Mouse (Mus musculus): ENCODE results near the gene Wdr38.

The Wdr38 gene

GRCm38 (mm10) chr2:38997386-38998374 lies at the start of gene Wdr38:
Gene Wdr38, plus strand, starts transcription at chr2:38997476.
- in situ Hi-C loops (cut with MboI; ENCODE audit: low pct_unique_long_range_greater_than_20kb in 1 of 2, low sequenced_read_pairs in 2 of 2, unreplicated experiment in 1 of 2): loop anchor here (5.0 kb wide), 1 partner anchor 65 kb away; the partner anchor contains the start of gene Olfml2a (in 2 of the 2)

- in situ Hi-C loops (cut with MboI; ENCODE audit: low pct_unique_long_range_greater_than_20kb in 1 of 2, low sequenced_read_pairs in 2 of 2, unreplicated experiment in 1 of 2): loop anchor here in 1 of 2 experiments (25.0 kb wide), 1 partner anchor 440 kb away; no protein-coding TSS in a partner anchor
Measured at GRCm38 (mm10) chr2:38947566-38947965, 49.7 kb upstream of the Wdr38 start.

GRCm38 (mm10) chr2:38950281-38950719 lies 47.0 kb upstream of the Wdr38 start:
- in situ Hi-C loops (cut with MboI; ENCODE audit: low pct_unique_long_range_greater_than_20kb in 1 of 2, low sequenced_read_pairs in 2 of 2, unreplicated experiment in 1 of 2): no loop called here

- in situ Hi-C loops (cut with MboI; ENCODE audit: low pct_unique_long_range_greater_than_20kb in 1 of 2, low sequenced_read_pairs in 2 of 2, unreplicated experiment in 1 of 2): no loop called here
Measured at GRCm38 (mm10) chr2:38953152-38953883, 44.0 kb upstream of the Wdr38 start.

- in situ Hi-C loops (cut with MboI; ENCODE audit: low pct_unique_long_range_greater_than_20kb in 1 of 2, low sequenced_read_pairs in 2 of 2, unreplicated experiment in 1 of 2): no loop called here
Measured at GRCm38 (mm10) chr2:38956062-38956461, 41.2 kb upstream of the Wdr38 start.

- in situ Hi-C loops (cut with MboI; ENCODE audit: low pct_unique_long_range_greater_than_20kb in 1 of 2, low sequenced_read_pairs in 2 of 2, unreplicated experiment in 1 of 2): no loop called here
Measured at GRCm38 (mm10) chr2:38957671-38958223, 39.5 kb upstream of the Wdr38 start.

GRCm38 (mm10) chr2:38964198-38964597 lies 33.1 kb upstream of the Wdr38 start:
- in situ Hi-C loops (cut with MboI; ENCODE audit: low pct_unique_long_range_greater_than_20kb in 1 of 2, low sequenced_read_pairs in 2 of 2, unreplicated experiment in 1 of 2): no loop called here

- in situ Hi-C loops (cut with MboI; ENCODE audit: low pct_unique_long_range_greater_than_20kb in 1 of 2, low sequenced_read_pairs in 2 of 2, unreplicated experiment in 1 of 2): no loop called here
Measured at GRCm38 (mm10) chr2:38969650-38970049, 27.6 kb upstream of the Wdr38 start.

GRCm38 (mm10) chr2:38970057-38970456 lies 27.2 kb upstream of the Wdr38 start:
- in situ Hi-C loops (cut with MboI; ENCODE audit: low pct_unique_long_range_greater_than_20kb in 1 of 2, low sequenced_read_pairs in 2 of 2, unreplicated experiment in 1 of 2): no loop called here

GRCm38 (mm10) chr2:38973223-38973622 lies 24.1 kb upstream of the Wdr38 start:
- in situ Hi-C loops (cut with MboI; ENCODE audit: low pct_unique_long_range_greater_than_20kb in 1 of 2, low sequenced_read_pairs in 2 of 2, unreplicated experiment in 1 of 2): no loop called here

- in situ Hi-C loops (cut with MboI; ENCODE audit: low pct_unique_long_range_greater_than_20kb in 1 of 2, low sequenced_read_pairs in 2 of 2, unreplicated experiment in 1 of 2): no loop called here
Measured at GRCm38 (mm10) chr2:38973701-38974100, 23.6 kb upstream of the Wdr38 start.

- in situ Hi-C loops (cut with MboI; ENCODE audit: low pct_unique_long_range_greater_than_20kb in 1 of 2, low sequenced_read_pairs in 2 of 2, unreplicated experiment in 1 of 2): no loop called here
Measured at GRCm38 (mm10) chr2:38974171-38974570, 23.1 kb upstream of the Wdr38 start.

GRCm38 (mm10) chr2:38975181-38975580 lies 22.1 kb upstream of the Wdr38 start:
- in situ Hi-C loops (cut with MboI; ENCODE audit: low pct_unique_long_range_greater_than_20kb in 1 of 2, low sequenced_read_pairs in 2 of 2, unreplicated experiment in 1 of 2): no loop called here

GRCm38 (mm10) chr2:38975941-38976805 lies 21.1 kb upstream of the Wdr38 start:
- in situ Hi-C loops (cut with MboI; ENCODE audit: low pct_unique_long_range_greater_than_20kb in 1 of 2, low sequenced_read_pairs in 2 of 2, unreplicated experiment in 1 of 2): no loop called here

- in situ Hi-C loops (cut with MboI; ENCODE audit: low pct_unique_long_range_greater_than_20kb in 1 of 2, low sequenced_read_pairs in 2 of 2, unreplicated experiment in 1 of 2): no loop called here
Measured at GRCm38 (mm10) chr2:38977837-38978236, 19.4 kb upstream of the Wdr38 start.

GRCm38 (mm10) chr2:38983456-38983855 lies 13.8 kb upstream of the Wdr38 start:
- in situ Hi-C loops (cut with MboI; ENCODE audit: low pct_unique_long_range_greater_than_20kb in 1 of 2, low sequenced_read_pairs in 2 of 2, unreplicated experiment in 1 of 2): no loop called here

GRCm38 (mm10) chr2:38986580-38986979 lies 10.7 kb upstream of the Wdr38 start:
- in situ Hi-C loops (cut with MboI; ENCODE audit: low pct_unique_long_range_greater_than_20kb in 1 of 2, low sequenced_read_pairs in 2 of 2, unreplicated experiment in 1 of 2): no loop called here

GRCm38 (mm10) chr2:38987371-38987770 lies 9.9 kb upstream of the Wdr38 start:
- in situ Hi-C loops (cut with MboI; ENCODE audit: low pct_unique_long_range_greater_than_20kb in 1 of 2, low sequenced_read_pairs in 2 of 2, unreplicated experiment in 1 of 2): no loop called here

Measured in mouse embryonic stem cell (cell line).